Mouse (Mus musculus) limb, embryonic 11.5 days (tissue): ENCODE results near the gene Nudt1. TPM values are rescaled to one million over a fixed set of nuclear protein-coding genes. Genes with fewer than 3 reads are reported as not detected.

Experiments used
- ATAC-seq: fragments of 200-750 bp; cut with Nextera tagmentation; 2 replicates; pipeline ENCODE4 v1.8.0; 2017; ENCODE audit warnings: low read depth; ENCODE audit not compliant: insufficient number of reproducible peaks, low FRiP score, low TSS enrichment
- DNase-seq: peaks from one replicate; pipeline ENCODE4 v3.0.0-alpha.2; 2015; ENCODE audit warnings: low spot score
- H3K27ac ChIP-seq: fragments of 300-500 bp; sonication (generic); replicated peaks from 2 replicates; pipeline ENCODE4 v1.5.1; 2014; ENCODE audit warnings: low read depth, mild to moderate bottlenecking, low read length
- H3K27me3 ChIP-seq: fragments of 300-500 bp; sonication (generic); 2 replicates; pipeline ENCODE4 v1.6.1; 2014; ENCODE audit warnings: mild to moderate bottlenecking, low read length, mixed read lengths; ENCODE audit not compliant: control insufficient read depth, insufficient read depth
- H3K36me3 ChIP-seq: fragments of 300-500 bp; sonication (generic); 2 replicates; pipeline ENCODE4 v1.6.1; 2014; ENCODE audit warnings: mild to moderate bottlenecking, low read length, moderate library complexity, mixed read lengths; ENCODE audit not compliant: control insufficient read depth, insufficient read depth
- H3K4me1 ChIP-seq: fragments of 300-500 bp; sonication (generic); 2 replicates; pipeline ENCODE4 v1.6.1; 2014; ENCODE audit warnings: low read length, mixed read lengths; ENCODE audit not compliant: control insufficient read depth, insufficient read depth
- H3K4me2 ChIP-seq: fragments of 300-500 bp; sonication (generic); 2 replicates; pipeline ENCODE4 v1.6.1; 2014; ENCODE audit warnings: low read depth, mild to moderate bottlenecking, moderate library complexity; ENCODE audit not compliant: severe bottlenecking
- H3K4me3 ChIP-seq: fragments of 300-500 bp; sonication (generic); 2 replicates; pipeline ENCODE4 v1.5.1; 2014; ENCODE audit warnings: low read depth, low read length
- H3K9ac ChIP-seq: fragments of 300-500 bp; sonication (generic); 2 replicates; pipeline ENCODE4 v1.6.1; 2014; ENCODE audit warnings: mild to moderate bottlenecking, low read length
- H3K9me3 ChIP-seq: fragments of 300-500 bp; sonication (generic); 2 replicates; pipeline ENCODE4 v1.6.1; 2016; ENCODE audit warnings: low read length; ENCODE audit not compliant: control insufficient read depth
- WGBS: fragments of 180-500 bp; shearing (Covaris S2); extraction: QIAGEN DNeasy Blood & Tissue Kit; methylation state at CpG from one replicate; pipeline ENCODE4 v1.1.7; 2014; 5-methylcytosine and 5-hydroxymethylcytosine counted together
- polyA plus RNA-seq: library from polyadenylated mRNA; unstranded; fragments of >200 nt; fragmentation: Nextera tagmentation; extraction: Ambion mirVana; gene quantifications from 2 replicates; pipeline ENCODE4 v1.2.1, GENCODE M21; 2014

The Nudt1 gene
- polyA plus RNA-seq, 1 experiment from 2014 or later: 58.1 TPM

DNA sequence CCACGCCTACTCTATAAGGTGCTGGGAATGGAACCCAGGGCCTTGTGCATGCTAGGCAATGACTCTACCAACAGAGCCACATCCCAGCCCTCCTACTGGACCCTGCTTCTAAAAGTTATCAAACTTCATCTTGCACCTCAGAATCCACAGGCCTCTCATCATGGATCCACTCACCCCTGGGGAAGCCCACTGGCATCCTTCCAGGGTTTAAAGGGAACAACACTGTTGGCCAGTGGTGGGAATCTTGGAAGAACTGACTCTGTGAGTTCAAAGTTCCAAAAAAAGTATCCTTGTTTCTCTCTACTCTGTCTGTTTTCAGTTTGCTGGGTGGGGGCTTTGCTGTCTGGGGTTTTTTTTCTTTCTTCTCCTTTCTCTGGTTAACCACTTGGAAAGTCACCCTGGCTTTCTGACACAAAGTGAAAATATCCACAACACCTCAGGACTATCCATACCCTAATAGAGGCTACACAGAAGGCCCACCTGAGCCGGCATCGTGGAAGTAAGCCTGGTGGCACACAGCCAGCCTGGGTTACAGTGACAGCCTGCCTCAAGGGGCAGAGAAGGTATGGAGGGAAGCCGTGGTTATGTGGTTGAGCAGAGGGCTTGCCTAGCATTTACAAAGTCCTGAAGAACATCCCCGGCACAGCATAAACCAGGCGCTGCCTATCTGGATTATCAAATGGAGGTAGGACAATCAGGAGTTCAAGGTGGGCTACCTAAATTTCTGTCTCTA lies 56.8 kb downstream of the Nudt1 start:
- DNase-seq: no peak
- 92% methylated on average over 6 of the region's 6 CpGs for WGBS

DNA sequence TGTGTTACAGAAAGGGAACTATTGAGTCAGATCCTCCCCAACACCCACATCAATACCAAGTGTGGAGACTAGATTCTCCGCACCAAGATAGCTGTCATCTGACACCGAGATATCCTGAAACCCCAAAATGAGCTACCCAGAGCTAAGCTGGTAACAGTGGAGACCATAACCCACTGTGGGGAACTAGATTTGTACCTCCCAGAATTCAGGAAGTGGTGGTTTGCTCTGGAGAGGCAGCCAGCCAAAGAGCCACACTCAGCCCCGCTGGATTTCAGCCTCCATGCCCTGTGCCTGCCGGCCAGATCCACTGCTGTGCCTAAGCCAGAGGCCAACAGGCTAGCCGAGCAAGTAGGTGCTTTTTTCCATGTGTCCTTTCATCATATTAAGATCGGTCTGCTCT lies 57.8 kb downstream of the Nudt1 start:
- Histone ChIP-seq H3K9me3 (no peaks in the 10 kb centered on the region), H3K4me1 (peaks cover 6% of the 10 kb centered on the region; the same call in 1 of the 2 replicates), H3K27me3 (no peaks in the 10 kb centered on the region), H3K4me3 (no peak overlapping the region), H3K9ac (no peak overlapping the region), H3K4me2 (no peak overlapping the region), H3K36me3 (no peaks in the 10 kb centered on the region), H3K27ac (no peak overlapping the region)
- 80% methylated on average over 6 of the region's 6 CpGs for WGBS
- ATAC-seq (no peak), DNase-seq (no peak)

More for the DNA sequence above, 56.8 kb downstream of the Nudt1 start:
- no peak for ATAC-seq
- peaks cover under 1% of the 10 kb centered on the region; the same call in 1 of the 2 replicates for H3K4me1 ChIP-seq
- no peaks in the 10 kb centered on the region for H3K9me3 ChIP-seq
- H3K27me3 ChIP-seq: no peaks in the 10 kb centered on the region
- no peak overlapping the region for H3K4me2 ChIP-seq
- H3K27ac ChIP-seq: no peak overlapping the region
- H3K36me3 ChIP-seq: no peaks in the 10 kb centered on the region
- H3K9ac ChIP-seq: no peak overlapping the region
- no peak overlapping the region for H3K4me3 ChIP-seq

DNA sequence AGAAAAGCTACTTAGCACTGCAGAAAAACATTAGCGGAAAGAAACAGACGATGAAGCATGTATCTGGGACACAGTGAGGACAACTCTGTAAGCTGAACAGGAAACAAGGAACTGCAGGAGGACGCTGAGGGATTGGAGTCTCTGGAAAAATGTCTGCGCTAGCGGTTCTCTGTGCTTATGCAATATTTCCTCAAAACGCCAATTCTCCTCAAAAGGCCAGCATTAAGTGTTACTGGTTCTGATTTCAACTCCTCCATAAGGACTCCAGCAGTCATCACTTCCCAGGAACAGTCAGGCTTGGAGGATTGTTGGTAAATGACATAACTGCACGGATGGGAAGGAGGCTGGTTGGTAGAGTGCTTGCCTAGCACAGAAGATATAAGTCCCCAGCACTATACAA lies 59.7 kb downstream of the Nudt1 start:
- DNase-seq (no peak), ATAC-seq (no peak)
- Histone ChIP-seq H3K9me3 (no peaks in the 10 kb centered on the region), H3K4me3 (no peak overlapping the region), H3K4me2 (no peak overlapping the region), H3K27ac (no peak overlapping the region), H3K27me3 (no peaks in the 10 kb centered on the region), H3K36me3 (no peaks in the 10 kb centered on the region), H3K9ac (no peak overlapping the region), H3K4me1 (peaks cover 6% of the 10 kb centered on the region; the same call in 1 of the 2 replicates)
- WGBS: 91% methylated on average over 7 of the region's 7 CpGs

DNA sequence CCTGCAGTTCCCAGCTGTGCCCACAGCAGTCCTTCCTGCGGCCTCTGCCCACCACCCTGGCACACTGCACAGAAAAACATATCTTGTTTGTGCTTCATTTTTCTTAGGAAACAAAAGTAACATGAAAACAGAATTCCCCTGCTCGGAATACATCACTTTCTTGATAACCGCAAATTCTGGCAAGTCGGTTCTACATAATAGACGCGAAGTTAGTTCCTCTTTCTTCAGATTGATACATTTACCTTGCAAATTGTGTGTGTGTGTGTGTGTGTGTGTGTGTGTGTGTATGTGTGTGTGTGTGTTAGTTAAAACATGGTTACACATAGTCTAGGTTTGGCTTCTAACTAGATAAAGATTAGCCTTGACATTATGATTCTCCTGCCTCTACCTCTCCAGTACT lies 61.2 kb downstream of the Nudt1 start:
- Histone ChIP-seq H3K4me1 (peaks cover 6% of the 10 kb centered on the region; the same call in 1 of the 2 replicates), H3K36me3 (no peaks in the 10 kb centered on the region), H3K9me3 (no peaks in the 10 kb centered on the region), H3K9ac (no peak overlapping the region), H3K4me3 (no peak overlapping the region), H3K27ac (no peak overlapping the region), H3K4me2 (no peak overlapping the region), H3K27me3 (no peaks in the 10 kb centered on the region)
- DNase-seq (no peak), ATAC-seq (no peak)
- 95% methylated on average over 6 of the region's 6 CpGs for WGBS

DNA sequence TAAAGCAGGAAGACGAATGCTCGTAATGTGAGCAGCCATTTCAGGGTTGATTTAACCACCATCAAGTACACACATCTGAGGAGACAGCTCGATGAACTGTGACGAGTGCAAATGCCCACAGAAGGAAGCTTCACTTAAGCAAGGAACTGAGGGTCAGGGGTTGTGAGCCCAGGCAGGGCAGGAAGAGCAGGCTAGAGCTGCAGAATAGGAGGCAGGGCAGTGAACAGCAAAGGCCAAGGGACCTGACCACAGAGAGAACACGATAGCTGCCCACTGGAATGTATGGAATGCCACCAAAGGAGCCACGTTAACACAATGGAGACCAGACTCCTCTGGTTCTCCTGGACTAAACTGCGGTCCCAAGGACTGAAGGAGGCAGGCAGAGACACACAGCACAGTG lies 62.1 kb downstream of the Nudt1 start:
- no peak for ATAC-seq
- peak overlapping the region; percentile 47; the same call in 1 of the 2 replicates for H3K27ac ChIP-seq
- H3K4me2 ChIP-seq: no peak overlapping the region
- peaks cover 10% of the 10 kb centered on the region; the same call in 1 of the 2 replicates for H3K4me1 ChIP-seq
- no peaks in the 10 kb centered on the region for H3K9me3 ChIP-seq
- H3K27me3 ChIP-seq: no peaks in the 10 kb centered on the region
- DNase-seq: peak; percentile 46
- H3K9ac ChIP-seq: peak overlapping the region; percentile 49; the same call in 1 of the 2 replicates
- no peak overlapping the region for H3K4me3 ChIP-seq
- H3K36me3 ChIP-seq: no peaks in the 10 kb centered on the region
- 28% methylated on average over 7 of the region's 7 CpGs for WGBS

DNA sequence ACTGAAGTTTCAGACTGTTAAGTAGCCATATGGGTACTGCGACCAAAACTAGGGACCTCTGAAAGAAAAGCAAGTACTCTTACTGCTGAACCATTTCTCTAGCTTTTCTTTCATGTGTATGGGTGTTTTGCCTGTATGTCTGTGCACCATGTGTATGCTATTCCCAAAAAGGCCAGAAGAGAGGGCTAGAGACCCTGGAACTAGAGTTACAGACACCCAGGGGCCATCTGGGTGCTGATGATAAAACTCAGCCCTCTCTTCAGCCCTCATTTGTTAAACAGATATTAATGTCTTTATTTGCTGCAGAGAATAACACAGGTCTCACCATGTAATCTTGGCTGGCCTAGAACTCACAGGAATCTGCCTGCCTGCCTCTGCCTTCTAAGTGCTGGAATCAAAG lies 63.0 kb downstream of the Nudt1 start:
- DNase-seq: no peak
- no peak for ATAC-seq

DNA sequence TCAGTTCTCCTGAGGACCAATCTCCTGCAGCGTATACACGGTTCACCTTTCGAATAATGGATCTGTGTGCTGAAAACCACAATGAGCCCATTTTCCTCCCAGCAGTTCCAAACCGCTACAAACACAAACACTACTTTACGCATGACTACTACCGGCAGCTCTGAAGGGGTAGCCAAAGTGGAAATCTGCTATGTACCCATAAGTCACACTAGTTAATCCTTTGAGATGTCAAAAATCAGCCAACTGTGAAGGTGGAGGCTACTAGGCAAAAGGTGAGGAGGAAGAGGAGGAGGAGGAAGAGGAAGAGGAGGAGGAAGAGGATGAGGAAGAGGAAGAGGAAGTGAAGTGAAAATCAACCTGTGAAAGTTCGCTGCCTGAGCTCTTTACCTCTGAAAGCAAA lies 65.8 kb downstream of the Nudt1 start:
- DNase-seq (no peak), ATAC-seq (no peak)
- no peak overlapping the region for H3K4me2 ChIP-seq
- peaks cover 10% of the 10 kb centered on the region; the same call in 1 of the 2 replicates for H3K4me1 ChIP-seq
- H3K36me3 ChIP-seq: no peaks in the 10 kb centered on the region
- H3K4me3 ChIP-seq: no peak overlapping the region
- 93% methylated on average over 7 of the region's 7 CpGs for WGBS
- no peak overlapping the region for H3K9ac ChIP-seq
- H3K27me3 ChIP-seq: no peaks in the 10 kb centered on the region
- no peaks in the 10 kb centered on the region for H3K9me3 ChIP-seq
- no peak overlapping the region for H3K27ac ChIP-seq

More for the DNA sequence above, 63.0 kb downstream of the Nudt1 start:
- H3K36me3 ChIP-seq: no peaks in the 10 kb centered on the region
- H3K4me3 ChIP-seq: no peak overlapping the region
- no peak overlapping the region for H3K4me2 ChIP-seq
- 94% methylated on average over 1 of the region's 1 CpGs for WGBS
- no peak overlapping the region for H3K9ac ChIP-seq
- H3K27ac ChIP-seq: no peak overlapping the region
- no peaks in the 10 kb centered on the region for H3K27me3 ChIP-seq
- H3K4me1 ChIP-seq: peaks cover 10% of the 10 kb centered on the region; the same call in 1 of the 2 replicates
- H3K9me3 ChIP-seq: no peaks in the 10 kb centered on the region
